Mouse (Mus musculus) midbrain, postnatal 0 days (tissue): ENCODE results near the gene Stt3b. TPM values are rescaled to one million over a fixed set of nuclear protein-coding genes. Genes with fewer than 3 reads are reported as not detected.
A peak's percentile ranks its signal among the peaks of the same experiment; 100 is the strongest.

Experiments used
- ATAC-seq: fragments of 200-750 bp; cut with Nextera tagmentation; 2 replicates; pipeline ENCODE4 v1.8.0; 2017; ENCODE audit warnings: moderate number of reproducible peaks, mild to moderate bottlenecking, moderate TSS enrichment, moderate library complexity; ENCODE audit not compliant: low FRiP score
- DNase-seq: peaks from one replicate; pipeline ENCODE4 v3.0.0-alpha.2; 2015; ENCODE audit warnings: low spot score
- H3K27ac ChIP-seq: fragments of 300-500 bp; sonication (generic); 2 replicates; pipeline ENCODE4 v1.5.1; 2014; ENCODE audit warnings: low read depth, mild to moderate bottlenecking, low read length, mixed read lengths
- H3K27me3 ChIP-seq: fragments of 300-500 bp; sonication (generic); 2 replicates; pipeline ENCODE4 v1.6.1; 2014; ENCODE audit warnings: low read length, control low read depth, mixed read lengths; ENCODE audit not compliant: insufficient read depth
- H3K36me3 ChIP-seq: fragments of 300-500 bp; sonication (generic); 2 replicates; pipeline ENCODE4 v1.6.1; 2014; ENCODE audit warnings: low read length, control low read depth, mixed read lengths; ENCODE audit not compliant: insufficient read depth
- H3K4me1 ChIP-seq: fragments of 300-500 bp; sonication (generic); 2 replicates; pipeline ENCODE4 v1.6.1; 2014; ENCODE audit warnings: mild to moderate bottlenecking, control low read depth, antibody characterized with exemption, low read length, mixed read lengths; ENCODE audit not compliant: insufficient read depth
- H3K4me2 ChIP-seq: fragments of 300-500 bp; sonication (generic); 2 replicates; pipeline ENCODE4 v1.6.1; 2014; ENCODE audit warnings: low read depth, mild to moderate bottlenecking, low read length, mixed read lengths; ENCODE audit not compliant: poor library complexity, severe bottlenecking
- H3K4me3 ChIP-seq: fragments of 300-500 bp; sonication (generic); 2 replicates; pipeline ENCODE4 v1.5.1; 2014; ENCODE audit warnings: low read depth, mild to moderate bottlenecking, low read length, moderate library complexity
- H3K9ac ChIP-seq: fragments of 300-500 bp; sonication (generic); replicated peaks from 2 replicates; pipeline ENCODE4 v1.6.1; 2014; ENCODE audit warnings: mild to moderate bottlenecking, low read length, moderate library complexity, mixed read lengths; ENCODE audit not compliant: poor library complexity, severe bottlenecking
- H3K9me3 ChIP-seq: fragments of 300-500 bp; sonication (generic); 2 replicates; pipeline ENCODE4 v1.6.1; 2016; ENCODE audit warnings: low read length, control low read depth
- CTCF ChIP-seq: IDR thresholded peaks from 2 replicates; pipeline ENCODE4 v1.5.1; 2016; ENCODE audit warnings: antibody characterized with exemption, mild to moderate bottlenecking
- WGBS: fragments of 180-500 bp; shearing (Covaris S2); extraction: QIAGEN DNeasy Blood & Tissue Kit; methylation state at CpG from one replicate; pipeline ENCODE4 v1.1.7; 2014; 5-methylcytosine and 5-hydroxymethylcytosine counted together
- polyA plus RNA-seq: library from polyadenylated mRNA; unstranded; fragments of >200 nt; fragmentation: Nextera tagmentation; extraction: Ambion mirVana; gene quantifications from 2 replicates; pipeline ENCODE4 v1.2.1, GENCODE M21; 2015
- total RNA-seq: library from RNA; depleted of rRNA; stranded (reverse); fragments of >200 nt; gene quantifications from 2 replicates; pipeline ENCODE4 v1.2.3, GENCODE M21; 2014

Stt3b gene
- total and polyA plus RNA-seq, 2 experiments from 2014 or later, result 56.6 to 93.4 TPM

GRCm38 (mm10) chr9:115271556-115271955 lies 38.7 kb downstream of the Stt3b start:
- H3K4me1 ChIP-seq, result no peaks in the 10 kb centered on the region
- TF ChIP-seq CTCF, result no peak
- H3K4me3 ChIP-seq, result no peak overlapping the region
- WGBS, result 90% methylated on average over 3 of the region's 3 CpGs
- ATAC-seq (no peak), DNase-seq (no peak)
- no peaks in the 10 kb centered on the region for H3K9me3 ChIP-seq
- H3K27ac ChIP-seq, result no peak overlapping the region
- no peak overlapping the region for H3K4me2 ChIP-seq
- no peak overlapping the region for H3K9ac ChIP-seq
- H3K36me3 ChIP-seq, result peaks cover 12% of the 10 kb centered on the region; the same call in 1 of the 2 replicates
- no peaks in the 10 kb centered on the region for H3K27me3 ChIP-seq

GRCm38 (mm10) chr9:115261896-115262295 lies 48.3 kb downstream of the Stt3b start:
- Histone ChIP-seq H3K36me3 (0 out of 2 replicates have a peak, but pooled peaks cover 1% of the 10 kb centered on the region), H3K4me1 (no peaks in the 10 kb centered on the region), H3K9me3 (no peaks in the 10 kb centered on the region), H3K27me3 (no peaks in the 10 kb centered on the region), H3K27ac (no peak overlapping the region), H3K9ac (no peak overlapping the region), H3K4me2 (no peak overlapping the region), H3K4me3 (no peak overlapping the region)
- TF ChIP-seq CTCF, result no peak
- no peak for DNase-seq
- 81% methylated on average over 5 of the region's 5 CpGs for WGBS
- no peak for ATAC-seq

DNA sequence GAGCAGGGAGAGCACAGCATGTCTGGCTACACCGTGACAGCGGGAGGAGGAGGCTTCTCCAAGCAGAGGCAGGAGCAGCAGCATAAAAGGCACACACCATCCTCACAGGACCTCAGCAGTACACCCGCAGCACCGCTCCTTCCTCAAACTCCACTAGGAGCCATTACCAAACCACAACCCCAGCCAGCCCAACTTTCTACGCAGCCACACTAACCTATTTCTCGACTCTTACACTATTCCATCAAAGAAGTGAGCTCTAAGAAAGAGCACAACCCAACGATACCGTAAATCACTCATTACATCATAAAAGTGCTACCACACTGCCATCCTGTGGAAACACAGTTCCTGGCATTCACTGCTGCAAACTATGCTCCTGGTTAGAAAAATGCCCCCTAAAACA lies 48.8 kb downstream of the Stt3b start:
- H3K4me2 ChIP-seq, result no peak overlapping the region
- H3K4me3 ChIP-seq, result no peak overlapping the region
- WGBS, result 60% methylated on average over 8 of the region's 8 CpGs
- ATAC-seq, result no peak
- no peak overlapping the region for H3K27ac ChIP-seq
- no peaks in the 10 kb centered on the region for H3K27me3 ChIP-seq
- H3K9ac ChIP-seq, result no peak overlapping the region
- H3K36me3 ChIP-seq, result peaks cover 6% of the 10 kb centered on the region; the same call in 1 of the 2 replicates
- peak; percentile 72 for DNase-seq
- peak; percentile 84 for TF ChIP-seq CTCF
- H3K4me1 ChIP-seq, result no peaks in the 10 kb centered on the region
- no peaks in the 10 kb centered on the region for H3K9me3 ChIP-seq

DNA sequence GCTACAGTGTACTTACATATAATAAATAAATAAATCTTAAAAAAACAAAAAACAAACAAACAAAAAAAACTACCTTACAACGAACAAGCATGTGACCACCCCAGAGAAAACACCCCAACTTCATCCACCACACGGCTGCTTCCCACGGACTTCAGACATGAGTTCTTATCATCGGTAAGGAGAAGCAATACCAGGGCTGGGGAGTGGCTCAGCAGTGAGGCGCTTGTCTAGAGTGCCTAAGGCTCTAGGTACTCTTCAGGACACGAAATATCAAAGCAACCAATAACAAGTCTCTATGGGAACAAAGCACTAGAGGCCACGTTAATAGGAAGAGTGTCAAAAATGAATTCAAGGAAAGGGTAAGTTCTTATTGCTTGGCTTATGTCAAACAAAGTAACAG lies 49.8 kb downstream of the Stt3b start:
- Histone ChIP-seq H3K27me3 (no peaks in the 10 kb centered on the region), H3K36me3 (peaks cover 9% of the 10 kb centered on the region; the same call in 1 of the 2 replicates), H3K27ac (no peak overlapping the region), H3K4me1 (no peaks in the 10 kb centered on the region), H3K4me3 (no peak overlapping the region), H3K9ac (no peak overlapping the region), H3K4me2 (no peak overlapping the region), H3K9me3 (no peaks in the 10 kb centered on the region)
- ATAC-seq (no peak), DNase-seq (no peak)
- no peak for TF ChIP-seq CTCF
- 82% methylated on average over 7 of the region's 7 CpGs for WGBS

DNA sequence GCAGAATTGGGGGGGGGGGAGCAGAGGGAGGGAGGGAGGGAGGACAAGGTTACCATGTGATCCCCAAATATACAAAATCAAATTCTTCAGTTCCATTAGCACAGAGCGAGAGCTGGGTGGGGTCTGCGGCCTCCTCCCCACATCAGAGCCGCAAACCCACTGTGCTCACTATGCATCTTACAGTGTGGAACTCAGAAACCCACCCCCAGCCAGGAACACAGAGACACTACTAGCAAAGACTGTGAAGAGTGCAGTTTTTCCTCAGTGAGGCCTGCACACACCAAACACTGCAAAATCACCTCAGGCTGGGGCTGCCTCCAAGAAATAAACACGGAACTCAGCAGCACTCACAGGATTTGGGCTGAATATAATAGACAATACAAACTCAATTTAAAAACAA lies 50.4 kb downstream of the Stt3b start:
- no peak for TF ChIP-seq CTCF
- no peak for ATAC-seq
- no peak overlapping the region for H3K4me2 ChIP-seq
- WGBS, result 86% methylated on average over 4 of the region's 4 CpGs
- no peak overlapping the region for H3K27ac ChIP-seq
- peaks cover 13% of the 10 kb centered on the region; the same call in 1 of the 2 replicates for H3K36me3 ChIP-seq
- no peaks in the 10 kb centered on the region for H3K4me1 ChIP-seq
- H3K4me3 ChIP-seq, result no peak overlapping the region
- H3K9me3 ChIP-seq, result no peaks in the 10 kb centered on the region
- no peak for DNase-seq
- H3K27me3 ChIP-seq, result no peaks in the 10 kb centered on the region
- no peak overlapping the region for H3K9ac ChIP-seq

- peaks cover 19% of the 10 kb centered on the region; the same call in 1 of the 2 replicates for H3K36me3 ChIP-seq
- no peak overlapping the region for H3K9ac ChIP-seq
- H3K9me3 ChIP-seq, result no peaks in the 10 kb centered on the region
- H3K27ac ChIP-seq, result no peak overlapping the region
- 92% methylated on average over 6 of the region's 6 CpGs for WGBS
- TF ChIP-seq CTCF, result no peak
- H3K4me2 ChIP-seq, result no peak overlapping the region
- DNase-seq (no peak), ATAC-seq (no peak)
- no peak overlapping the region for H3K4me3 ChIP-seq
- no peaks in the 10 kb centered on the region for H3K4me1 ChIP-seq
- H3K27me3 ChIP-seq, result no peaks in the 10 kb centered on the region
Observed at GRCm38 (mm10) chr9:115257733-115258286, 52.4 kb downstream of the Stt3b start.
